Mouse (Mus musculus): ENCODE measurements around the gene Sdf2l1.

Gene Sdf2l1

GRCm38 (mm10) chr16:17124119-17124870, 7.9 kb downstream of the Sdf2l1 start:
- DNase-seq (ENCODE audit: extremely low spot score, low read depth, low spot score) = no peak

- no peak for DNase-seq (ENCODE audit: extremely low spot score, low read depth, low spot score)
These were observed 10.6 kb downstream of the Sdf2l1 start for GRCm38 (mm10) chr16:17121569-17121968.

GRCm38 (mm10) chr16:17117309-17117799, 14.8 kb downstream of the Sdf2l1 start:
- DNase-seq (ENCODE audit: extremely low spot score, low read depth, low spot score) = no peak

GRCm38 (mm10) chr16:17110771-17111743, 21.1 kb downstream of the Sdf2l1 start, which contains the start of gene Ppil2:
Ppil2 (minus strand) TSS chr16:17111257.
- peak; percentile 50 for DNase-seq (ENCODE audit: extremely low spot score, low read depth, low spot score)

- DNase-seq (ENCODE audit: extremely low spot score, low read depth, low spot score) = no peak
These were observed 27.6 kb downstream of the Sdf2l1 start for GRCm38 (mm10) chr16:17104600-17104999.

GRCm38 (mm10) chr16:17102630-17103220, 29.5 kb downstream of the Sdf2l1 start:
- no peak for DNase-seq (ENCODE audit: extremely low spot score, low read depth, low spot score)

GRCm38 (mm10) chr16:17096938-17097337, 35.2 kb downstream of the Sdf2l1 start:
- no peak for DNase-seq (ENCODE audit: extremely low spot score, low read depth, low spot score)

GRCm38 (mm10) chr16:17088346-17088745, 43.8 kb downstream of the Sdf2l1 start:
- no peak for DNase-seq (ENCODE audit: extremely low spot score, low read depth, low spot score)

- DNase-seq (ENCODE audit: extremely low spot score, low read depth, low spot score) = no peak
These were observed 45.5 kb downstream of the Sdf2l1 start for GRCm38 (mm10) chr16:17086669-17087193.

- no peak for DNase-seq (ENCODE audit: extremely low spot score, low read depth, low spot score)
These were observed 45.9 kb downstream of the Sdf2l1 start for GRCm38 (mm10) chr16:17086241-17086640.

GRCm38 (mm10) chr16:17085636-17086035, 46.5 kb downstream of the Sdf2l1 start:
- DNase-seq (ENCODE audit: extremely low spot score, low read depth, low spot score) = no peak

- DNase-seq (ENCODE audit: extremely low spot score, low read depth, low spot score) = no peak
These were observed 49.9 kb downstream of the Sdf2l1 start for GRCm38 (mm10) chr16:17082121-17082792.

Measured in hindlimb bud, embryonic 11.5 days (tissue).